Mouse (Mus musculus): ENCODE data around the gene Dnajb2. TPM values are rescaled to one million over a fixed set of nuclear protein-coding genes. Genes with fewer than 3 reads are reported as not detected.

Gene Dnajb2
- 65.5 and 66.2 TPM in 2 replicates for polyA plus RNA-seq (2012; rRNA removed)

GRCm38 (mm10) chr1:75236117-75237050, at the start of gene Dnajb2:
Gene Dnajb2, plus strand, starts transcription at chr1:75236406.

GRCm38 (mm10) chr1:75191622-75192402, 44.4 kb upstream of the Dnajb2 start, which contains the start of the genes Ankzf1 and Atg9a:
Gene Ankzf1, plus strand, starts transcription at chr1:75192151.
Gene Atg9a, minus strand, starts transcription at chr1:75192196.

GRCm38 (mm10) chr1:75210136-75211087, 25.8 kb upstream of the Dnajb2 start, which contains the start of the genes Glb1l and Stk16:
Gene Glb1l, minus strand, starts transcription at chr1:75210813.
Gene Stk16, plus strand, starts transcription at chr1:75210838.

GRCm38 (mm10) chr1:75219531-75219930, 16.7 kb upstream of the Dnajb2 start, which contains the start of gene Tuba4a:
Gene Tuba4a, minus strand, starts transcription at chr1:75219865.

GRCm38 (mm10) chr1:75231664-75232152, 4.5 kb upstream of the Dnajb2 start, which contains the start of gene A630095N17Rik:
Gene A630095N17Rik, minus strand, starts transcription at chr1:75232102.

GRCm38 (mm10) chr1:75264091-75264880, 28.1 kb downstream of the Dnajb2 start, which contains the start of gene Ptprn:
Gene Ptprn, minus strand, starts transcription at chr1:75264502.

GRCm38 (mm10) chr1:75278228-75278627, 42.0 kb downstream of the Dnajb2 start, which contains the start of gene Resp18:
Gene Resp18, minus strand, starts transcription at chr1:75278415.

Other genes with a start within 250 kb of the Dnajb2 start
- 2.1 and 3.5 TPM in 2 replicates for gene Nhej1, start 111.2 kb upstream of the Dnajb2 start, polyA plus RNA-seq (2012; rRNA removed)
- gene Slc23a3, start 102.5 kb upstream of the Dnajb2 start, polyA plus RNA-seq (2012; rRNA removed) = 3.9 and 5.1 TPM in 2 replicates
- 64.3 and 75.8 TPM in 2 replicates for gene Cnppd1, start 93.7 kb upstream of the Dnajb2 start, polyA plus RNA-seq (2012; rRNA removed)
- 186 and 202 TPM in 2 replicates for gene Retreg2, start 93.6 kb upstream of the Dnajb2 start, polyA plus RNA-seq (2012; rRNA removed)
- gene Zfand2b, start 67.8 kb upstream of the Dnajb2 start, polyA plus RNA-seq (2012; rRNA removed) = 66.6 and 67.1 TPM in 2 replicates
- 30.3 and 33.2 TPM in 2 replicates for gene Abcb6, start 56.0 kb upstream of the Dnajb2 start, polyA plus RNA-seq (2012; rRNA removed)
- gene Ankzf1, start 44.3 kb upstream of the Dnajb2 start, polyA plus RNA-seq (2012; rRNA removed) = 19.0 and 20.5 TPM in 2 replicates
- gene Atg9a, start 44.2 kb upstream of the Dnajb2 start, polyA plus RNA-seq (2012; rRNA removed) = 71.9 and 76.6 TPM in 2 replicates
- 14.4 and 16.6 TPM in 2 replicates for gene Glb1l, start 25.6 kb upstream of the Dnajb2 start, polyA plus RNA-seq (2012; rRNA removed)
- gene Stk16, start 25.6 kb upstream of the Dnajb2 start, polyA plus RNA-seq (2012; rRNA removed) = 151 and 159 TPM in 2 replicates
- 13.2 and 18.2 TPM in 2 replicates for gene Tuba4a, start 16.5 kb upstream of the Dnajb2 start, polyA plus RNA-seq (2012; rRNA removed)
- not detected in 2 replicates for gene A630095N17Rik, start 4.3 kb upstream of the Dnajb2 start, polyA plus RNA-seq (2012; rRNA removed)
- 4.9 and 5.2 TPM in 2 replicates for gene Ptprn, start 28.1 kb downstream of the Dnajb2 start, polyA plus RNA-seq (2012; rRNA removed)
- gene Resp18, start 42.0 kb downstream of the Dnajb2 start, polyA plus RNA-seq (2012; rRNA removed) = not detected in 2 replicates
- 237 and 252 TPM in 2 replicates for gene Dnpep, start 81.6 kb downstream of the Dnajb2 start, polyA plus RNA-seq (2012; rRNA removed)
- 181 and 202 TPM in 2 replicates for gene Des, start 123.9 kb downstream of the Dnajb2 start, polyA plus RNA-seq (2012; rRNA removed)
- gene Speg, start 138.9 kb downstream of the Dnajb2 start, polyA plus RNA-seq (2012; rRNA removed) = 97.8 and 125 TPM in 2 replicates
- gene Gmppa, start 199.5 kb downstream of the Dnajb2 start, polyA plus RNA-seq (2012; rRNA removed) = 156 and 167 TPM in 2 replicates
- gene Asic4, start 214.0 kb downstream of the Dnajb2 start, polyA plus RNA-seq (2012; rRNA removed) = 2.7 and 3.4 TPM in 2 replicates
- gene Chpf, start 242.9 kb downstream of the Dnajb2 start, polyA plus RNA-seq (2012; rRNA removed) = 297 and 402 TPM in 2 replicates
- 8.4 and 10.4 TPM in 2 replicates for gene Tmem198, start 243.1 kb downstream of the Dnajb2 start, polyA plus RNA-seq (2012; rRNA removed)

All from ovary, adult 2 months (tissue).